Mouse (Mus musculus): Measurements from ENCODE around the gene Zdhhc20. TPM values are rescaled to one million over a fixed set of nuclear protein-coding genes. Genes with fewer than 3 reads are reported as not detected.
A peak's percentile ranks its signal among the peaks of the same experiment; 100 is the strongest.
"Not testable (repeated sequence)": the region's sequence is repeated elsewhere in the genome, so short reads cannot be mapped to it uniquely, and the experiment has no call there.

The Zdhhc20 gene
- total RNA-seq (2021), result 10 to 100 TPM; 29.2 to 31.3 TPM
- long read RNA-seq, full-length matches to known transcripts, result 20 of 37 reads
- long read RNA-seq, partial matches to known transcripts, result 3 of 37 reads
- long read RNA-seq, other reads (novel, unspliced or antisense), result 14 of 37 reads

- peak; percentile 95 to 97 for DNase-seq (ENCODE audit: low spot score in 2 of 2)
Observed at GRCm38 (mm10) chr14:57890011-57890842, at the start of gene Zdhhc20. TSS of gene Zdhhc20 (minus strand) at chr14:57890276.

DNA sequence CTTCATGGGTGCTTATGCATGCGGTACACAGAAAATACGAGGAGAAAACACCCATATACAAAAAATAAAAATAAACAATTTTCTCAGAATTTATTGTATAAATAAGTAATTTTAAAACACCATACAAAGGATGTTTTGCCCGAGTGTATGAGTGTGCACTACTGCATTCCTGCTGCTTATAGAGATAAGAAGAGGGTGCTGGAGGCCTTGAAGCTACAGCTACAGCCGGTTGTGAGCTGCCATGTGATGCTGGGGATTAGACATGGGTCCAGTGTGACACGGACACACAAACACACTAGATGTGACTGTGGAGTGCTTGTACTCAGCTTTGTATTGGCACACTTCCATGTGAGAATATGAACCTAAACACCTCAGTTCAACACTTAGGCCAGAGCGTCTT is 47.2 kb upstream of the Zdhhc20 start:
- no peak for DNase-seq (ENCODE audit: low spot score in 2 of 2)

- no peak for DNase-seq (ENCODE audit: low spot score in 2 of 2)
Observed at GRCm38 (mm10) chr14:57934666-57935065, 44.6 kb upstream of the Zdhhc20 start.

DNA sequence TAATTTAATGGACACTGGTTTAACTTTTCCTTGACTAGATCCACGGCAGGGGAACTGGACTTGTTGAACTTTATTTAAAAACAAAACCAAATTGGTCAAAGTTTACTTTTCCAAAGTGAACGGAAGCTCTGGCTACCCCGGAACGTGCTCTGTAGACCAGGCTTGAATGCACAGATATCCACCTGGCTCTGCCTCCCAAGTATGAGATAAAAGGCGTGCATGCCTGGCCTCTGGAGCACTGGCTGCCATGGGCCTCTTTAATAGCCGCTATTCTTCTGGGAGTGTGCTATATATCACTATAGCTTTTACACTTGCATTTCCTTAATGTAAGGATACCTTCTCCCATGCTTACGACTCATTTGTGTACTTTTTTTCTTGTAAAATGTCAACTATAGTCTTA is 43.5 kb upstream of the Zdhhc20 start:
- no peak for DNase-seq (ENCODE audit: low spot score in 2 of 2)

DNA sequence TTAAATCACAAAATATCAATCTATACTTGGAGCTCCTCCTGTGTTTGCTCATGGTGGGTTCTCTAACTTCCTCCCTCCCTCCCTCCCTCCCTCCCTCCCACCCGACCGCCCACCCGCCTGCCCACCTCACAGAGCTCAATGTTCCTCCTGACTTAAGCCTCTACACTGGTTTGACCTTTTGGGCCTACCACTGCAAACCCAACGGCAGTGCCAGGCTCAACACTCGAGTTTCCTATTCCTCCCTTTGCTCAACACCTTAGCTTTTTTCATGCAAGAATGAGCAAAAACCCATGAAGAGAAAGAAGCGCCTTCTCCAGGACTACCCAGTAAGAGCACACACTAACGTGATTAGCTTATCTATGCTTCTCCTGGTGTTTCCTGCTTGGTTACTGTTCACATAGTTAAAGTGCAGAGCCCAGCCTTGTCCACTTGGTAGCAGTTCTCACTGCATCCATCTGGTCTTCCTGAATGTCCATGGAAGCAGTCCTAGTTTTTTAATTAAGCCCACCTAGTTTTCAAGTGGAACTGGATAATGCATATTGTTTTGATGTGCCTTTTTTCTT is 42.9 kb upstream of the Zdhhc20 start:
- DNase-seq (ENCODE audit: low spot score in 2 of 2), result no peak

- no peak for DNase-seq (ENCODE audit: low spot score in 2 of 2)
Observed at GRCm38 (mm10) chr14:57921428-57922131, 31.5 kb upstream of the Zdhhc20 start.

DNA sequence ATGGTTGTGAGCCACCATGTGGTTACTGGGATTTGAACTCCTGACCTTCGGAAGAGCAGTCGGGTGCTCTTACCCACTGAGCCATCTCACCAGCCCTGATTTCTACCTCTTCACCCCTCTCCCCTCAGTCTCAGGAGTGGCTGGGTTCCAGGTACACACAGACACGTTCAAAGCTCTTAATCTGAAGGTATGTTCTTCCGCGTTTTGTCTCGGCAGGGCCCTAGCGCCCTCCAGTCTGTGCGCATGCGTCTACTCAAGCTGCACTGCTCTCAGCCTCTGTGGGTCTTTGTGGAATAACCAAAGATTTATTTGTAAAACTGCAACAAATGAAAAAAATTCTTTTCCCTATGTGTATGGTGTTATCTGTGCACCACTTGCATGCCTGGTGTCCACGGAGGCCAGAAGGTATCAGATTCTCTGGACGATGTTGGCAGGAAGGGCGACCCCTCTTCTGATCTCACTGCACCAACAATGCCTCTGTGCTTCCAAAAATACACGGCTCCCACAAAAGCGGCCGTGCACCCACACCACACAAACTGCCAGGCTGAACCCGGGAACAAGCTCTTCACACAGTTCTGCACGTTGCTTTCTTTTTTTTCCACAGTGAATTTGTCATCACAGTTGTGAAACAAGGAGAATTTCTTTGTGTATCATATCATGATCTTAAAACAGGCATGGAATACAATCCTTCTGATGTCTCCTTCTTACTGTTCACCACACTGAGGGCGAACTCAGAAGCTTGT is 30.7 kb upstream of the Zdhhc20 start:
- DNase-seq (ENCODE audit: low spot score in 2 of 2), result peak in 1 of 2 experiments; percentile 18

DNA sequence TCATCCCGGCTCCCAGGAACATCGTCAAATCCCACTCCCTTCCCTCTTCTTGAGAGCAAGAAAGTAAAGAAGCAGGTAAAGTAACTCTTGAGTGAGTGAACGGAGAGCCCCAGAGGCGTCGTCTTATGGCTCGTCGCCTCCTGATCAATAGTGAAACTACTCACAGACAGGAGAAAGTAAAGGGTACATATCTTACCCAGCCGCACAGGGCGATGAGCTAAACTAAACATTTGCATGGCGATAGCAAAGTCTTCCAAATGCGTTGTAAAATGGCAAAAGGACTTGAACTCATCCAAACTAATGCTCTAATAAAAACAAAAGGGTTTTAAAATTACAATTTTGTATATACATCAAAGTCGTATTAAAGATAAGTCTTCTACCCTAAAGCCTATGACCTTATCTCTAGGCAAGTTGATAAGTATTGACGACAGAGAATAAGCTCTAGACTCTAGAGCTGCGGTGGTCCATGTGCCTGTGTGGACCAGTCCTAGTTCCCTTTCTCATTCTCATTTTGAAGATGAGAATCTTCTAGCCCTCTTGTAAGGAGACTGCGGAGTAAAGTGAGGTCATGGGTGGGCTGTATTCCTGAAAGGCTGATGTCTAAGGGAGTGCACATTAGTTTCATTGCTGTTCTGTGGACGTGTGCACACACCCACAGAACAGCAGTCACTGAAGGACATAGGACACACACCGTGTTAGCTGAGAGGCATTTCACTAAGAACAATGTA is 29.2 kb upstream of the Zdhhc20 start:
- no peak for DNase-seq (ENCODE audit: low spot score in 2 of 2)

DNA sequence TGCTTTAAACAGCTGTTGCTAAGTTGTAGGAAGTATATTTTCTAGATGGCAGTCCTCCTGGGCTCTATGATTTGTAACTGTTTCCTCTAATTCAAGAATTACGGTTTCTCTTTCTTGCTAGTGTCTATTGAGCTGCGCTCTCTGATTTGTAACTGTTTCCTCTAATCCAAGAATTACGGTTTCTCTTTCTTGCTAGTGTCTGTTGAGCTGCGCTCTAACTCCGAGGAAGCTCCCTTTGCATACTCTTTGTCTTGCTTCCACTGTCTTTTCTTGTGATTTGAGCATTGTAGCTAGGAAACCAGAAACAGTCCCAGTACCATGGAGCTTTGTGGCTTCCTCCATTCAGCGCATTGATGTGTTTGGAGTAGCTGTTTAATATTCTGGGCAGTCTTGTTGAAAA is 25.3 kb upstream of the Zdhhc20 start:
- DNase-seq (ENCODE audit: low spot score in 2 of 2), result no peak

- DNase-seq (ENCODE audit: low spot score in 2 of 2), result not testable (repeated sequence)
Observed at GRCm38 (mm10) chr14:57912211-57913007, 22.3 kb upstream of the Zdhhc20 start.

GRCm38 (mm10) chr14:57911787-57912186 is 21.7 kb upstream of the Zdhhc20 start:
- DNase-seq (ENCODE audit: low spot score in 2 of 2), result not testable (repeated sequence)

- DNase-seq (ENCODE audit: low spot score in 2 of 2), result no peak
Observed at GRCm38 (mm10) chr14:57911316-57911715, 21.2 kb upstream of the Zdhhc20 start.

DNA sequence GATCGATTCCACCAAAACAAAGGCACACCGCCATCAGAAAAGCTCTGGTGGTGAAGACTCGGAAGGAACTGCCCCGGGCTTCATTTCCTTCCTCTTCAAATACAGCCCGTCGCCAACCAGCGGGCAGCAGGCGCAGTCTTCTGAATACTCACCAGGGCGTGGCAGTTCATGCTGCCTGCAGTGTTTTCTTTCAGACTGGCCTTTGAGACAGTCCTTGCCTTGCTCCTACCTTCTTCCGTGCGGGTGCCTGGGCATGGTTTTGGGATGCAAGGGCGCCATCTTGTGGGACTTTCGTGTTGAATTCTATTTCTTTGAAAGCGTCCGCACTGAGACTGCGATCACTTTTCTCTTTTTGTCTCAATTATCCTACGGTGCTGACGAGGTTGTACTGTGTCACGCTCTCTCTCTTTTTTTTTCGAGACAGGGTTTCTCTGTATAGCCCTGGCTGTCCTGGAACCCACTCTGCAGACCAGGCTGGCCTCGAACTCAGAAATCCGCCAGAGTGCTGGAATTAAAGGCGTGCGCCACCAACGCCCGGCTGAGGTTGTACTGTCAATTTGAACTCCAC is 20.5 kb upstream of the Zdhhc20 start:
- DNase-seq (ENCODE audit: low spot score in 2 of 2), result peak; percentile 85 to 87

- DNase-seq (ENCODE audit: low spot score in 2 of 2), result no peak
Observed at GRCm38 (mm10) chr14:57909297-57909696, 19.2 kb upstream of the Zdhhc20 start.

DNA sequence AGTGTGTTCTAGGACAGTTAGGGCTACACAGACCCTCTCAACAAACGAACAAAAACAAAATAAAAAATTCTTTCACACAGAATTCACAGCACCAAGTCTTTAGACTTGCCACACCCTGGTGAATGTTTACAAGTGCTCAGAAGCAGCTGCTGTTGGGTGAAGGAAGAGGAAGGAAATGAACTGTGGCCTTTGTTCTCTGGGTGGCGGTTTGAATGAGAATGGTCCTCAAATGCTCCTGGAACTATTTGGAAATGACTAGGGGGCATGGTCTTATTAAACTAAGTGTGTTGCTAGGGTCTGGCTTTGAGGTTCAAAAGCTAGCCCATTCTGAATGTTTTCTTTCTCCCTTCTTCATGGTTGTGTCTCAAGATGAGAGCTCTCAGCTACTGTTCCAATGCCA is 18.4 kb upstream of the Zdhhc20 start:
- DNase-seq (ENCODE audit: low spot score in 2 of 2), result no peak

- no peak for DNase-seq (ENCODE audit: low spot score in 2 of 2)
Observed at GRCm38 (mm10) chr14:57901998-57902397, 11.9 kb upstream of the Zdhhc20 start.

DNA sequence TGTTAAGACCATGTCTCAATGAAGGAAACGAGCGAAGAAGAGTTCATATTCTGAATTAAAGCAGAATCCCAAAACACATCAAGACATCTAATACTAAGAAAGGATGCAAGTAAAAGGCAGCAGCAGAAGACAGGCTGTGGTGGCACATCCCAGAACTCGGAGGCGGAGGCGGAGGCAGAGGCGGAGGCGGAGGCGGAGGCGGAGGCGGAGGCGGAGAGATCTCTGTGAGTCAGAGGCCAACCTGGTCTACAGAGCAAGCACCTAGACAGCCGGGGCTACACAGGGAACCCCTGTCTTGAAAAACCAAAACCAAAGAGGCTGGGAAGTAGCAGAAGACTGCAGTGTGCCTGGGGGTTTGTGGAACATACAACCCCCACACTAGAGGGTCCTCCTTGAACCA is 6.8 kb upstream of the Zdhhc20 start:
- no peak for DNase-seq (ENCODE audit: low spot score in 2 of 2)

DNA sequence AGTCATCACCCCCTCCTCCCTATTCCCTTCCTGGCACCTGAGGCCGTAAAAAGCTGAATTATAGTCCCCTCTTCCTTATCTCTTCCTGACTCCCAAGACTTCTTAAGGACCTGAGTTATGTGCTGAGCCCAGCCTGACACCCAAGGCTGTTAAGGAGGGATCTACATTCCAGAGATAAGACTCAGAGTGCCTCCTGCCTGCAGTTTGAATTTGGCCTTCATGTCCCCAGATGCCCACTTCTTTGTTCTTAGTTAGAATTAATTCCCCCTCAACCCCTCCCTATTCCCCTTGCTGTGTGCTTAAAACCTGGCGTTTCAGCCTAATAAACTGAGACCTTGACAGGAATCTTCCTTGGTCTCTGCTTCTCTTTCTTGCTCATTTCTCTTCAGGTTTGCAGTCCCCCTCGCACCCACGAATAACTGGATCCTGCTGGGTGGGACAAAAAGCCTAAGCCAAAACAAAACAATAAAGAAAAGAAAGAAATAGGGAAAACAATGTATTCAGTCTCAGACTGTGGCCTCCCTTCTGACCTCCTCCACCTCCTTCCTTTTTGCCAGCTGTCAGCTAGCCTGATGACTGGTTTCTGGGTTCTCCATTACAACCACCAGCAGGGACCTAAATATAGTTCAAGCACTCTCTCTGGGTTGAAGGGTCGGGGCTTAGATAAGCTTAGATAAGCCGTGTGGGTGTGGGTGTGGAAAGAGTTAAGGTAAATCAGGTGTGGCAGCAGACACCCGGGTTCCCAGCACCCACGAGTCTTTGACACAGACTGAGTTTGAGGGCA is 6.2 kb upstream of the Zdhhc20 start:
- not testable (repeated sequence) for DNase-seq (ENCODE audit: low spot score in 2 of 2)

- DNase-seq (ENCODE audit: low spot score in 2 of 2), result no peak
Observed at GRCm38 (mm10) chr14:57894346-57894745, 4.3 kb upstream of the Zdhhc20 start.
